Mouse (Mus musculus) left cerebral cortex, adult 8-10 months (tissue): ENCODE measurements around the gene Kcng4. TPM values are rescaled to one million over a fixed set of nuclear protein-coding genes. Genes with fewer than 3 reads are reported as not detected.

Experiments used
- DNase-seq, 2 experiments: peaks; one replicate each; pipeline ENCODE4 v3.0.0; 2022; ENCODE audit warnings: low spot score in 2 of 2
- total RNA-seq, 4 experiments: library from RNA; stranded (reverse); gene quantifications; 2 replicates each; pipeline ENCODE4 v1.2.4; 2022

Gene Kcng4
- 1 to 10 TPM; 2.5 to 3.3 (median 2.7) TPM for total RNA-seq

- no peak for DNase-seq
Measured at GRCm38 (mm10) chr8:119635378-119635777, at the start of gene Kcng4. Kcng4 (minus strand) TSS chr8:119635680.

DNA sequence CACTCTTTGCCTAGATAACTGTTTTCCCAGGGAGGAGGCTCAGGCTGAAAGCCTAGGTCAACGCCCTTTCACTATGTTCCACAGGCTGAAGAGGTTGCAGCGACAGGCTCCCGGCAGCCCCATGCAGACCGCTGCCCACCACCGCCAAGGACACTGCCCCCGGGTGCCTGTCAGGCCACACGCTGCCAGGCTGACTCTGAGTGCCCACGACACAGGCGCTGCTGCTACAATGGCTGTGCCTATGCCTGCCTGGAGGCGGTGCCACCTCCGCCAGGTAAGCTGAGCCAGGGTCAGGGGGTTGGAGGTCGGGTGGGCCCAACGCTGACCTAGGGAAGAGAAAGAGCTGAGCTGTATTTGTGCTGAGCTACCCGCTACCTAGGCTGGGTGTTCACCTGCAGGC lies 43.7 kb upstream of the Kcng4 start:
- DNase-seq: no peak

DNA sequence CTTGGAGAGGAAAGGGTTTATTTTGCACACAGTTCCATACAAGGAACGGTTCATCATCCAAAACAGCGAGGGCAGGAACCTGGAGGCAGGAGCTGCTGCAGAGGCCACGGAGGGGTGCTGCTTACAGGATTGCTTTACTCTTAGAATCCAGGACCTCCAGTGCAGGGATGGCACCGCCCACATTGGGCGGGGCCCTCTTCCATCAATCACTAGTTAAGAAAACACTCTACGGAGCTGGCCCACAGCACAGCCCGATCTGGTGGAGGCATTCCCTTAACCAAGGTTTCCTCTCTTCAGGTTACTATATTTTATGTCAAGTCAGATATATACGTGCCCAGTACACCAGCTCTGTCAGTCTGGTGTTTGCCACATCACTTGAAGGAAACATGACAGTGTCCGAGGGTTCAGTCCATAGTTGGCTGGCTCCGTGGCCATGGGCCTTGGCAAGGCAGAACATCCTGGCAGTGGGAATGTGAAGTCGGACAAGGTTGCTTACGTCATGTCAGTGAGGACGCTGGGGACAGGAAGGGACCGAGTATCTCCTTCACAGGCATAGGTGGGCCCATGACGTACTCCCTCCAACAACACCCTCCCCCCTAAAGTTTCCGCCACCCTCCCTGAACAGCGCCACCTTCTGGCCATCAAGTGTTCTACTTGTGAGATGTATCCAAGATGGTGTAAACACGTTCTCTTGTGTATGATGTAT lies 42.8 kb upstream of the Kcng4 start:
- no peak for DNase-seq

- peak; percentile 56 to 91 for DNase-seq
Measured at GRCm38 (mm10) chr8:119676389-119676788, 40.9 kb upstream of the Kcng4 start.

GRCm38 (mm10) chr8:119675457-119675856 lies 40.0 kb upstream of the Kcng4 start:
- no peak for DNase-seq

DNA sequence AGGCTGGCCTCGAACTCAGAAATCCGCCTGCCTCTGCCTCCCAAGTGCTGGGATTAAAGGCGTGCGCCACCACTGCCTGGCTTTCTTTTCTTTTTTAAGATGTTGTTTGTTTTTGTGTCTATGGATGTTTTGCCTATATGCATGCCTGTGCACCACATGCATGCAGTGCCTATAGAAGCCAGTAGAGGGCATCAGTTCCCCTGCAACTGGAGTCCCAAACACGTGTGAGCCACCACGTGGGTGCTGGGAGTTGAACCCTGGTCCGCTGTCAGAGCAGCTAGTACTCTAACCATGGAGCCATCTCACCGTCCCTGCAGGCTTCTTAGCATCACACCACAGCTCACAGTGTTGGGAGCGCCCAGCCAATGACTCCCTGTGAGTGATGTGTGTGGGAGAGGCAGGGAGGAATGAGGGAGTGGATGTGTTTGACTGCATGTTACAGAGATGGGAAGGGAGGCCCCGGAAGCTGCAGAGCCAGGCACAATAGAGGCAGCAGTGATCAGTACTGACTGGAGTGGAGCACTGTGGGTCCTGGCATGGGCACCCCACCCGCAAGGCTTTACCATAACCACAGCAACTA lies 38.6 kb upstream of the Kcng4 start:
- no peak for DNase-seq

GRCm38 (mm10) chr8:119670419-119671091 lies 35.1 kb upstream of the Kcng4 start:
- no peak for DNase-seq

GRCm38 (mm10) chr8:119669284-119669683 lies 33.8 kb upstream of the Kcng4 start:
- DNase-seq: no peak

- no peak for DNase-seq
Measured at GRCm38 (mm10) chr8:119668447-119668846, 33.0 kb upstream of the Kcng4 start.

- no peak for DNase-seq
Measured at GRCm38 (mm10) chr8:119666219-119666951, 30.9 kb upstream of the Kcng4 start, which contains the start of gene Wfdc1. Wfdc1 (plus strand) TSS chr8:119666365.

- no peak for DNase-seq
Measured at GRCm38 (mm10) chr8:119665270-119665669, 29.8 kb upstream of the Kcng4 start.

GRCm38 (mm10) chr8:119663440-119663839 lies 28.0 kb upstream of the Kcng4 start:
- no peak for DNase-seq

DNA sequence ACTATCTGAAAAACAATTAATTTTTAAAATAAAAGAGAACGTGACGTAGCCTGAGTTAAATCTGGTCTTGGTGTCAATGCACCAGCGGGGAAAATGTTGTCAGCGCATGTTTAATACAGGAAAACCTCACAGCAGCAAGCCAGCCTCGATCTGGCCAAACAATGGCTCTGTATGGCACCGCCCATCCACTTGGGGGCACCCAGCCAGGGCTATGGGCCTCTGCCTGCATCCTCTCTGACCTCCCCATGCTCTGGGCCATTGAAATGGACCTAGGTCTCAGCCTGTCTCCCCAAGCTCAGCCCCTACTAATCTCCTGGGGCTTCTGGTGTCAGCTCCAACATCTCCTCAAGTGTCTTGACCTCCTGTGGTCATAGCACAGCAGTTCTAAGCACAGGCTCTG lies 26.4 kb upstream of the Kcng4 start:
- DNase-seq: no peak

- no peak for DNase-seq
Measured at GRCm38 (mm10) chr8:119661081-119661480, 25.6 kb upstream of the Kcng4 start.

DNA sequence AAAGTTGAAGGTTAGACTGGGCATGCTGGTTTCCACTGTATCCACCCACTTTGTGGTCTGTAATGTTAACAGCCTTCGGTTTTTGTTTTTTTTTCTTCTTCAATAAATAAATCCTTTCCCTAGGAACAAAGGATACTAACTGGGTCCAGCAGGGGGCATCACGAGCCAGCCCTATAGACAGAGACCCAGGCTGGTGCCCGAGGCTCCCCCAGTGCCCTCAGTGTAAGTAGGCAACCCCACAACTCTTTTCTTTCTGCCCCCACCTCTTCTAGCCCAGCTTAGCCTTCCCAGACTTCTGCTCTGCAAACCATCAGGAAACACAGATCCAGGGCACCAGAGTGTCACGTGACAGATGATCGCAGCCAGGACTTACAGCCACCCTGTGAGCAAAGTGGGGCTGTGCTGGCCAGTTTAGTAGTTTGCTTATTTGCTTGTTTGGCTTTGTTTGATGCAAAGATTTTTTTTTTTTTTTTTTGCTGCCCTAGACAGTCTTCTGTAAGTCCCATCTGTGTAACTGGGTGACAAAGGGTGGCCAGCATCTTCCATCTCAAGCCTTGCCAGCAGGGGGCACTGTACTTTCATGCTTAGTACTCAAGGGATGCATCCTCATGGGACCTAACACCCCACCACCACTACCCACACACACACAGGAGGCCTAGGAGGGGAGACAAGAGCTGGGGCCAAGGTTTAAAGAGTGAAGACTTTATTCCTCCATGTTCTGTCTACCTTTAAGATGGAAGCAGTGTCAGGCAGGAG lies 21.4 kb upstream of the Kcng4 start:
- DNase-seq: no peak

GRCm38 (mm10) chr8:119651324-119651723 lies 15.8 kb upstream of the Kcng4 start:
- DNase-seq: no peak

GRCm38 (mm10) chr8:119646846-119647245 lies 11.4 kb upstream of the Kcng4 start:
- no peak for DNase-seq

GRCm38 (mm10) chr8:119646197-119646596 lies 10.7 kb upstream of the Kcng4 start:
- DNase-seq: no peak

DNA sequence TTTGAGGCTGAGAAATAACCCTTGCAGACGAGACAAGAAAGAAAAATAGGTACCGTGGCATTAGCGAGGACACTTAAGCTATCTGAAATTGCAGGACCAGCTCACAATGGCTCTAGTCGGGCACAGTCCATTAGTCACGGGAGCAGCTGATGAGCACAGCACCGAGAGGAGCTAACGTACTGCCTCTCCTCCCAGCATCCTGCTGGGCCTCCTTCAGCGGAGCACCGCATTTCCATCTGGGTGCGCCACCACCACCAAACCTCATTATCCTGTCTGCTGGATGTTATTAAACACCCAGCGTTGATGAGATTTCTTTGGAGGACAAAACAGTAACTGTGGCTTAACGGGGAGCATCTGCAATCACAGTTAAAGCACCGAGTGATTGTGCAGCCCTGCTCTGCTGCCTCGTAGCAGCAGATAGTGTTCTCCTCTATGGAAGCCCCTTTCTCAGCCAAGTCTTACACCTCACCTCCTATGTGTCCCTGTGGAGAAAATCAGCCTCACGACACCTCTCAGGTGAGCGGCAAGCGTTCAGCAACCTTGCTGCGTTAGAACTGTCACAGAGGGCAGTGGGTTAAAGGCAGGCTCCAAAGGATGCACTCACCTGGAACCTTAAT lies 9.6 kb upstream of the Kcng4 start:
- DNase-seq: no peak

GRCm38 (mm10) chr8:119644429-119644960 lies 9.0 kb upstream of the Kcng4 start:
- DNase-seq: no peak
